ENCODE assay signal across 16 mouse cellular contexts in genomic region chr11:77195360-77196109, GRCm38 (mm10). TPM values are rescaled to one million over a fixed set of nuclear protein-coding genes. Genes with fewer than 3 reads are reported as not detected.
DNase-seq lines count a peak whose midpoint lies in the region; ATAC-seq and TF ChIP-seq lines count a peak whose summit lies in the region.
"Had no signal": no experiment of that assay in that cellular context is flagged by ENCODE, and none has a peak within 500 bp of the region (broad histone marks: within the 10 kb centered on the region; RNA-seq: fewer than 3 reads in every experiment).

No protein-coding gene starts in this region.

- TF ChIP-seq CTCF in bone marrow, adult 2 months (IDR thresholded peaks at IDR 0.05; ENCODE audit: control insufficient read depth, insufficient read depth, low read length) = no peak
- TF ChIP-seq CTCF in heart, postnatal 0 days (IDR thresholded peaks at IDR 0.05; ENCODE audit: low read depth) = no peak

- DNase-seq in heart, adult 11 months = no peak
- DNase-seq in heart, postnatal 0 days (ENCODE audit: low spot score) = peak; percentile 39
- peak; percentile 24 to 50 for DNase-seq in natural killer cell, adult 2 months (ENCODE audit: low spot score in 2 of 2)
- no peak for DNase-seq in embryo, embryonic 10 days (ENCODE audit: low spot score)
- no peak for DNase-seq in layer of hippocampus, postnatal 14 days (ENCODE audit: low spot score in 2 of 2)
- DNase-seq: adrenal gland, adult 8-10 months; cerebellum, adult 2 months; left cerebral cortex, postnatal 4 days; lung, adult 18-20 months; lung, postnatal 36 days had no signal

- peak overlapping the region; percentile 21 for H3K27ac ChIP-seq in heart, embryonic 15.5 days
- peak overlapping the region; percentile 36; the same call in 1 of the 2 replicates for H3K27ac ChIP-seq in bone marrow, adult 2 months (ENCODE audit: control insufficient read depth, insufficient read depth, low read depth, low read length, poor library complexity)
- H3K27ac ChIP-seq in heart, postnatal 0 days (ENCODE audit: low read depth) = peak overlapping the region; percentile 9
- H3K27ac ChIP-seq: embryonic facial prominence, embryonic 15.5 days; midbrain, embryonic 10.5 days had no signal

- H3K9ac ChIP-seq in heart, embryonic 15.5 days = no peak overlapping the region
- no peak overlapping the region for H3K9ac ChIP-seq in heart, postnatal 0 days (replicated peaks; ENCODE audit: low read depth, low read length)
- H3K9ac ChIP-seq: embryonic facial prominence, embryonic 15.5 days had no signal

- H3K4me2 ChIP-seq in heart, embryonic 15.5 days = no peak overlapping the region
- no peak overlapping the region for H3K4me2 ChIP-seq in heart, postnatal 0 days (ENCODE audit: low read depth, low read length)
- H3K4me2 ChIP-seq: embryonic facial prominence, embryonic 15.5 days had no signal

- H3K4me3 ChIP-seq in heart, embryonic 15.5 days = no peak overlapping the region
- H3K4me3 ChIP-seq in bone marrow, adult 2 months (replicated peaks; ENCODE audit: control insufficient read depth, low read depth, low read length) = no peak overlapping the region
- no peak overlapping the region for H3K4me3 ChIP-seq in heart, postnatal 0 days (ENCODE audit: low read depth, low read length)
- H3K4me3 ChIP-seq: embryonic facial prominence, embryonic 15.5 days; midbrain, embryonic 10.5 days had no signal

- H3K27me3 ChIP-seq in heart, embryonic 15.5 days = no peaks in the 10 kb centered on the region
- no peaks in the 10 kb centered on the region for H3K27me3 ChIP-seq in heart, postnatal 0 days (ENCODE audit: control insufficient read depth, insufficient read depth, low read length)
- H3K27me3 ChIP-seq: embryonic facial prominence, embryonic 15.5 days had no signal

- no peak for ATAC-seq in heart, embryonic 15.5 days (replicated peaks; ENCODE audit: insufficient number of reproducible peaks, insufficient read depth, low FRiP score, low read depth)
- ATAC-seq in heart, postnatal 0 days (ENCODE audit: insufficient read depth, low read depth) = 0 out of 2 replicates have a peak, but pooled peaks have one; percentile 33
- ATAC-seq: hindbrain, embryonic 16.5 days had no signal

- no peaks in the 10 kb centered on the region for H3K9me3 ChIP-seq in heart, embryonic 15.5 days (replicated peaks)
- no peaks in the 10 kb centered on the region for H3K9me3 ChIP-seq in heart, postnatal 0 days (replicated peaks; ENCODE audit: control insufficient read depth, low read length)
- H3K9me3 ChIP-seq: embryonic facial prominence, embryonic 15.5 days; G1E; midbrain, embryonic 10.5 days had no signal

- no peak for TF ChIP-seq POLR2A in bone marrow, adult 2 months (IDR thresholded peaks at IDR 0.05; ENCODE audit: borderline replicate concordance, control insufficient read depth, low read depth, low read length)

- peaks cover 25% of the 10 kb centered on the region for H3K4me1 ChIP-seq in heart, embryonic 15.5 days (replicated peaks)
- H3K4me1 ChIP-seq in bone marrow, adult 2 months (ENCODE audit: control insufficient read depth, insufficient read depth, low read length) = peaks cover 2% of the 10 kb centered on the region; the same call in 1 of the 2 replicates
- peaks cover 24% of the 10 kb centered on the region for H3K4me1 ChIP-seq in heart, postnatal 0 days (ENCODE audit: control insufficient read depth, insufficient read depth)
- H3K4me1 ChIP-seq: embryonic facial prominence, embryonic 15.5 days had no signal

- no peak for TF ChIP-seq EP300 in heart, postnatal 0 days (IDR thresholded peaks at IDR 0.05; ENCODE audit: low read depth)

- WGBS in heart, embryonic 15.5 days = 43% methylated on average over 11 of the region's 11 CpGs
- 64% methylated on average over 11 of the region's 11 CpGs for WGBS in bone marrow, adult 2 months
- WGBS in heart, postnatal 0 days = 37% methylated on average over 11 of the region's 11 CpGs

- H3K36me3 ChIP-seq in heart, embryonic 15.5 days = no peaks in the 10 kb centered on the region
- H3K36me3 ChIP-seq in heart, postnatal 0 days (replicated peaks; ENCODE audit: control insufficient read depth, insufficient read depth, low read length) = no peaks in the 10 kb centered on the region
- H3K36me3 ChIP-seq: embryonic facial prominence, embryonic 15.5 days; G1E; midbrain, embryonic 10.5 days had no signal

RNA-seq across cellular contexts. Expression of gene Efcab5, which starts 6.8 kb away (rescaled TPM):
- polyA plus RNA-seq in heart, embryonic 15.5 days (2015; fragmentation: Nextera tagmentation; extraction: Ambion mirVana) = 0.28 and 0.30 TPM in 2 replicates
- 1.1 and 1.5 TPM in 2 replicates for polyA plus RNA-seq in bone marrow, adult 2 months (2011; ENCODE audit: insufficient read depth, insufficient read length, low replicate concordance, missing spikeins)
- 0.04 and 0.27 TPM in 2 replicates for total RNA-seq in heart, postnatal 0 days (2014; rRNA removed; ENCODE audit: low replicate concordance)
- 0.25 and 0.29 TPM in 2 replicates for polyA plus RNA-seq in heart, postnatal 0 days (2015; fragmentation: Nextera tagmentation; extraction: Ambion mirVana)
- 1 to 10 TPM; 3.5 to 3.8 TPM for total RNA-seq in layer of hippocampus, postnatal 14 days (2021)

RNA-seq across cellular contexts. Expression of gene Ssh2, which starts 20.6 kb away (rescaled TPM):
- 22.0 and 22.2 TPM in 2 replicates for polyA plus RNA-seq in heart, embryonic 15.5 days (2015; fragmentation: Nextera tagmentation; extraction: Ambion mirVana)
- 14.6 and 21.8 TPM in 2 replicates for polyA plus RNA-seq in bone marrow, adult 2 months (2011; ENCODE audit: insufficient read depth, insufficient read length, low replicate concordance, missing spikeins)
- total RNA-seq in heart, postnatal 0 days (2014; rRNA removed; ENCODE audit: low replicate concordance) = 60.6 and 61.8 TPM in 2 replicates
- 17.9 and 21.0 TPM in 2 replicates for polyA plus RNA-seq in heart, postnatal 0 days (2015; fragmentation: Nextera tagmentation; extraction: Ambion mirVana)
- 10 to 100 TPM; 42.1 to 43.1 TPM for total RNA-seq in layer of hippocampus, postnatal 14 days (2021)

Comparison
In these comparisons a context has a peak if more than half of its experiments do, and no peak if none do; other contexts are left out.
1. DNase-seq: peak in heart, postnatal 0 days (single experiment) and natural killer cell, adult 2 months (2 of 2); none in heart, adult 11 months (single experiment), embryo, embryonic 10 days (single experiment) and layer of hippocampus, postnatal 14 days (0 of 2).
2. Peak in every context shown above with its lines, with median percentiles within 50 percentile points of each other: H3K27ac ChIP-seq.